Mouse (Mus musculus): Measurements from ENCODE around the gene Myo1e. TPM values are rescaled to one million over a fixed set of nuclear protein-coding genes. Genes with fewer than 3 reads are reported as not detected.

Myo1e gene
- total and polyA plus RNA-seq, 3 experiments = 0.14 to 0.49 TPM; not detected in 1

DNA sequence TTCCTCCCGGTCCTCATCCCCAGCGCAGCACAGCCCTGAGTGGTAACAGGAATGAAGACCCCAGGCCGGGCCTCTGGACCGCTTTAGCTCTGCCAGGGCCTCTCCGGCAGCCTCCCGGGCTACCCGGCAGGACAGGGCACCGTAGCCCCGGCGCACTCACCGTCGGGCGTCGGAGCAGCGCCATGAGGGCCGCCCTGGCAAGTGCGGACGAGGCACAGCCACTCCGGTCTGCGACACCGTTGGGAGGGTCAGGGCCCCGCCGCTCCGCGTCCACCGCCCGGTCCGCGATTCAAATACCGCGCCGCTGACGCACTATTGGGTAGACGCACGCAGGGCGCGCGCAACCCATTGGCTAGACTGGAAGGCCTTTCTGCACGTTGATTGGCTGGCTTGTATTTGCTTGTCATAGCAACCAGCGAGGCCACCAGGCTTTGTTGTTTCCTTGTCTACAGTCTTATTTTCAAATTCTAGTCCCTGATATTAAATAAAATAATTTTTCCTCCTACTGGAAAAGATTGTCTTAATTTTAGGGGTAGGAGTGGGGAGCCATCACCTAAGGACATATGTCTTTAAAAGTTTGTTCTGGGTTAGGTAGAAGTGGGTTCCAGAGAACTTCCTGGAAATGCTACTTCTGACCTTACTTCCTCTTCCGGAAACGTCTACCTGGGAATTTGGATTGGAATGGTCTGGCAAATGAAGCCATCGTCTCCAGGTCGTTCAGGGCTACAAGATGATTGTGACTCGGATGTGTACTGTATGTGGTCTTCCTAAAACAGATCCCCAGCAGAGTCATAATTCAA is 214.3 kb downstream of the Myo1e start, which contains the start of gene Ccnb2:
Gene Ccnb2, minus strand, starts transcription at position 291 of the 800 bp plus-strand sequence.
- peak within 1 kb of the TSS; percentile 91 for H3K4me3 ChIP-seq (ENCODE audit: low read depth, low read length)

DNA sequence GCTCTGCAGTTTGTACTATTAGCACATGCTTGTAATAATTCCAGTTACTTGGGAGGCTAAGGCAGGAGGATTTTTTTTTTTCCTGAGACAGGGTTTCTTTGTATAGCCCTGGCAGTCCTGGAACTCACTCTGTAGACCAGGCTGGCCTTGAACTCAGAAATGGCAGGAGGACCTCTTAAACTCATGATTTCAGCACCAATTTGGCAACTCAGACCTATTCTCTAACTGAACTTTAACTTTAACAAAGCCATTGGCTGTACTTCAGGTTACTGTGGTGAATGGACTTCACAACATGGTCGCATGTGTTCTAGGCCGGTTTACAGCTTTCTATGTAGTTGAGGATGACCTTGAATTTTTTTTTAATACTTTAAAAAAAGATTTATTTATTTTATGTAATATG is 215.5 kb downstream of the Myo1e start:
- TF ChIP-seq POLR2AphosphoS5 (IDR thresholded peaks at IDR 0.05; ENCODE audit: insufficient replicate concordance, low read depth, low read length) = no peak
- peaks cover 54% of the 10 kb centered on the region for H3K36me3 ChIP-seq (replicated peaks)

More for the DNA sequence above, 214.3 kb downstream of the Myo1e start, which contains the start of gene Ccnb2:
- H3K36me3 ChIP-seq (replicated peaks) = peaks cover 53% of the 10 kb centered on the region
- H3K9me3 ChIP-seq (replicated peaks) = no peaks in the 10 kb centered on the region
- DNase-seq (ENCODE audit: low spot score) = peak; percentile 90
- TF ChIP-seq GATA1 (IDR thresholded peaks at IDR 0.05; ENCODE audit: borderline replicate concordance, low read length) (no peak), CTCF (IDR thresholded peaks at IDR 0.05; ENCODE audit: low read depth, low read length) (no peak), POLR2AphosphoS5 (IDR thresholded peaks at IDR 0.05; ENCODE audit: insufficient replicate concordance, low read depth, low read length) (no peak), GATA2 (IDR thresholded peaks at IDR 0.05; ENCODE audit: borderline replicate concordance, low read depth, low read length) (no peak), TAL1 (conservative IDR thresholded peaks at IDR 0.05; ENCODE audit: low read depth, low read length) (no peak)
- H3K4me1 ChIP-seq (ENCODE audit: insufficient read depth, low read depth, low read length) = peaks cover 10% of the 10 kb centered on the region; the same call in 1 of the 2 replicates
- peak; percentile 98 for ATAC-seq (ENCODE audit: extremely low read depth, insufficient number of reproducible peaks, low FRiP score, poor library complexity, severe bottlenecking)
- no peaks in the 10 kb centered on the region for H3K27me3 ChIP-seq (ENCODE audit: insufficient read depth, low read length)

GRCm38 (mm10) chr9:70439959-70440358 is 232.8 kb downstream of the Myo1e start:
- DNase-seq (ENCODE audit: low spot score) (no peak), ATAC-seq (ENCODE audit: extremely low read depth, insufficient number of reproducible peaks, low FRiP score, poor library complexity, severe bottlenecking) (no peak)
- TF ChIP-seq POLR2AphosphoS5 (IDR thresholded peaks at IDR 0.05; ENCODE audit: insufficient replicate concordance, low read depth, low read length) = no peak
- no peak for TF ChIP-seq GATA1 (IDR thresholded peaks at IDR 0.05; ENCODE audit: borderline replicate concordance, low read length)
- TF ChIP-seq CTCF (IDR thresholded peaks at IDR 0.05; ENCODE audit: low read depth, low read length) = no peak
- TF ChIP-seq TAL1 (conservative IDR thresholded peaks at IDR 0.05; ENCODE audit: low read depth, low read length) = no peak
- peaks cover 82% of the 10 kb centered on the region for H3K36me3 ChIP-seq (replicated peaks)
- no peaks in the 10 kb centered on the region for H3K27me3 ChIP-seq (ENCODE audit: insufficient read depth, low read length)
- H3K4me3 ChIP-seq (ENCODE audit: low read depth, low read length) = no peak overlapping the region
- no peaks in the 10 kb centered on the region for H3K4me1 ChIP-seq (ENCODE audit: insufficient read depth, low read depth, low read length)
- no peaks in the 10 kb centered on the region for H3K9me3 ChIP-seq (replicated peaks)

More for the DNA sequence above, 215.5 kb downstream of the Myo1e start:
- Histone ChIP-seq H3K4me3 (ENCODE audit: low read depth, low read length) (no peak overlapping the region), H3K4me1 (ENCODE audit: insufficient read depth, low read depth, low read length) (peaks cover 10% of the 10 kb centered on the region; the same call in 1 of the 2 replicates), H3K9me3 (replicated peaks) (no peaks in the 10 kb centered on the region), H3K27me3 (ENCODE audit: insufficient read depth, low read length) (no peaks in the 10 kb centered on the region)
- ATAC-seq (ENCODE audit: extremely low read depth, insufficient number of reproducible peaks, low FRiP score, poor library complexity, severe bottlenecking) (no peak), DNase-seq (ENCODE audit: low spot score) (no peak)

DNA sequence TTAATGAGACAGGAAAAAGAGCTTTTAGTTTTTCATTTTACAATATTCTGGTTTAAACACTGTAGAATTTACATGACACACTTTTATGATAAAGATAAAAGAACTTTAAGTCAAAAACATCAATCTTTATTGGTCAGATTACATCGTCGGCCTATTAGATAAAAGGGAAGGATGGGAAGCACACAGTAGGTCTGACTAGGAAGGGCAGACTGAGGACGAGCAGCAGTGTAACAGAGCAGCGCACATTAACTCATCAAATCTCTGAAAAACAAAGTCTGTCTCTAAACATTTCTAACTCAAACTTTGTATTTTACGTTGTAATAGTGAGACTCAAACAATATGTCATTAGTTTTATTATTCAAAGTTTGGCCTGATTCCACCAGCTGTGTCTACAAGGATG is 241.9 kb downstream of the Myo1e start:
- peaks cover 4% of the 10 kb centered on the region; the same call in 1 of the 2 replicates for H3K4me1 ChIP-seq (ENCODE audit: insufficient read depth, low read depth, low read length)
- H3K36me3 ChIP-seq (replicated peaks) = peaks cover 79% of the 10 kb centered on the region
- DNase-seq (ENCODE audit: low spot score) (no peak), ATAC-seq (ENCODE audit: extremely low read depth, insufficient number of reproducible peaks, low FRiP score, poor library complexity, severe bottlenecking) (no peak)
- TF ChIP-seq POLR2AphosphoS5 (IDR thresholded peaks at IDR 0.05; ENCODE audit: insufficient replicate concordance, low read depth, low read length) (no peak), GATA2 (IDR thresholded peaks at IDR 0.05; ENCODE audit: borderline replicate concordance, low read depth, low read length) (no peak), GATA1 (IDR thresholded peaks at IDR 0.05; ENCODE audit: borderline replicate concordance, low read length) (no peak), TAL1 (conservative IDR thresholded peaks at IDR 0.05; ENCODE audit: low read depth, low read length) (no peak), CTCF (IDR thresholded peaks at IDR 0.05; ENCODE audit: low read depth, low read length) (no peak)
- no peaks in the 10 kb centered on the region for H3K9me3 ChIP-seq (replicated peaks)
- no peak overlapping the region for H3K4me3 ChIP-seq (ENCODE audit: low read depth, low read length)
- no peaks in the 10 kb centered on the region for H3K27me3 ChIP-seq (ENCODE audit: insufficient read depth, low read length)

Other genes starting within 250 kb of the Myo1e start
- 103 and 106 TPM in 2 replicates for gene Bnip2, start 217.9 kb upstream of the Myo1e start, total RNA-seq (2014; fragmentation: Nextera tagmentation)
- 167 and 186 TPM in 2 replicates for gene Bnip2, start 217.9 kb upstream of the Myo1e start, total RNA-seq (2017)
- 37.0 and 38.0 TPM in 2 replicates for gene Bnip2, start 217.9 kb upstream of the Myo1e start, polyA plus RNA-seq (2012)
- 83.4 and 91.8 TPM in 2 replicates for gene Gtf2a2, start 194.8 kb upstream of the Myo1e start, total RNA-seq (2014; fragmentation: Nextera tagmentation)
- 180 and 188 TPM in 2 replicates for gene Gtf2a2, start 194.8 kb upstream of the Myo1e start, total RNA-seq (2017)
- 47.4 and 67.6 TPM in 2 replicates for gene Gtf2a2, start 194.8 kb upstream of the Myo1e start, polyA plus RNA-seq (2012)
- not detected in 2 replicates for gene Gcnt3, start 169.3 kb upstream of the Myo1e start, total RNA-seq (2014; fragmentation: Nextera tagmentation)
- 0.11 TPM in 1 of 2 replicates, not detected in the other for gene Gcnt3, start 169.3 kb upstream of the Myo1e start, total RNA-seq (2017)
- gene Gcnt3, start 169.3 kb upstream of the Myo1e start, polyA plus RNA-seq (2012) = not detected in 2 replicates
- gene Fam81a, start 64.8 kb upstream of the Myo1e start, total RNA-seq (2014; fragmentation: Nextera tagmentation) = not detected in 2 replicates
- 0.06 TPM in 1 of 2 replicates, not detected in the other for gene Fam81a, start 64.8 kb upstream of the Myo1e start, total RNA-seq (2017)
- not detected in 2 replicates for gene Fam81a, start 64.8 kb upstream of the Myo1e start, polyA plus RNA-seq (2012)
- 117 and 131 TPM in 2 replicates for gene Ccnb2, start 214.2 kb downstream of the Myo1e start, total RNA-seq (2014; fragmentation: Nextera tagmentation)
- gene Ccnb2, start 214.2 kb downstream of the Myo1e start, total RNA-seq (2017) = 120 and 125 TPM in 2 replicates
- gene Ccnb2, start 214.2 kb downstream of the Myo1e start, polyA plus RNA-seq (2012) = 66.3 and 77.8 TPM in 2 replicates

All from G1E (cell line).